Mouse (Mus musculus): Measurements from ENCODE around the gene Gm17655.
A peak's percentile ranks its signal among the peaks of the same experiment; 100 is the strongest.
"Not testable (repeated sequence)": the region's sequence is repeated elsewhere in the genome, so short reads cannot be mapped to it uniquely, and the experiment has no call there.

The Gm17655 gene

GRCm38 (mm10) chr5:110072413-110072812 lies at the start of gene Gm17655:
TSS of gene Gm17655 (minus strand) at chr5:110072513.
- DNase-seq (ENCODE audit: low read depth, low spot score) = not testable (repeated sequence)

GRCm38 (mm10) chr5:110109991-110110441 lies 37.7 kb upstream of the Gm17655 start, which contains the start of gene Zfp605:
TSS of gene Zfp605 (plus strand) at chr5:110110092.
- DNase-seq (ENCODE audit: low read depth, low spot score) = peak; percentile 84

GRCm38 (mm10) chr5:110108305-110108628 lies 36.0 kb upstream of the Gm17655 start:
- no peak for DNase-seq (ENCODE audit: low read depth, low spot score)

GRCm38 (mm10) chr5:110107581-110108304 lies 35.4 kb upstream of the Gm17655 start, which contains the start of gene Gtpbp6:
TSS of gene Gtpbp6 (minus strand) at chr5:110108197.
- peak; percentile 96 for DNase-seq (ENCODE audit: low read depth, low spot score)

- DNase-seq (ENCODE audit: low read depth, low spot score) = no peak
These were observed 34.7 kb upstream of the Gm17655 start for GRCm38 (mm10) chr5:110106901-110107564.

- no peak for DNase-seq (ENCODE audit: low read depth, low spot score)
These were observed 34.0 kb upstream of the Gm17655 start for GRCm38 (mm10) chr5:110106140-110106871.

- no peak for DNase-seq (ENCODE audit: low read depth, low spot score)
These were observed 32.5 kb upstream of the Gm17655 start for GRCm38 (mm10) chr5:110104616-110105380.

GRCm38 (mm10) chr5:110103901-110104615 lies 31.7 kb upstream of the Gm17655 start:
- DNase-seq (ENCODE audit: low read depth, low spot score) = no peak

- DNase-seq (ENCODE audit: low read depth, low spot score) = no peak
These were observed 30.7 kb upstream of the Gm17655 start for GRCm38 (mm10) chr5:110102853-110103625.

GRCm38 (mm10) chr5:110102429-110102828 lies 30.1 kb upstream of the Gm17655 start:
- no peak for DNase-seq (ENCODE audit: low read depth, low spot score)

- DNase-seq (ENCODE audit: low read depth, low spot score) = peak; percentile 36
These were observed 29.5 kb upstream of the Gm17655 start for GRCm38 (mm10) chr5:110101716-110102347.

- DNase-seq (ENCODE audit: low read depth, low spot score) = no peak
These were observed 28.8 kb upstream of the Gm17655 start for GRCm38 (mm10) chr5:110100921-110101631.

- DNase-seq (ENCODE audit: low read depth, low spot score) = peak; percentile 44
These were observed 27.6 kb upstream of the Gm17655 start, which contains the start of gene Plcxd1 for GRCm38 (mm10) chr5:110099656-110100580. TSS of gene Plcxd1 (plus strand) at chr5:110099969.

GRCm38 (mm10) chr5:110098991-110099477 lies 26.7 kb upstream of the Gm17655 start:
- DNase-seq (ENCODE audit: low read depth, low spot score) = no peak

GRCm38 (mm10) chr5:110094847-110095213 lies 22.5 kb upstream of the Gm17655 start:
- no peak for DNase-seq (ENCODE audit: low read depth, low spot score)

- peak; percentile 89 for DNase-seq (ENCODE audit: low read depth, low spot score)
These were observed 21.9 kb upstream of the Gm17655 start, which contains the start of gene Gm35315 for GRCm38 (mm10) chr5:110094030-110094846. TSS of gene Gm35315 (minus strand) at chr5:110094420.

GRCm38 (mm10) chr5:110091546-110091945 lies 19.2 kb upstream of the Gm17655 start:
- no peak for DNase-seq (ENCODE audit: low read depth, low spot score)

Measured in forelimb bud, embryonic 11.5 days (tissue).